Mouse (Mus musculus) lung, postnatal 25 days (tissue): ENCODE measurements around the gene Hist1h4h.
"Not testable (repeated sequence)": the region's sequence is repeated elsewhere in the genome, so short reads cannot be mapped to it uniquely, and the experiment has no call there.

Experiments used
- DNase-seq: peaks from one replicate; pipeline ENCODE4 v3.0.0; 2022; ENCODE audit warnings: low spot score

Gene Hist1h4h

DNA sequence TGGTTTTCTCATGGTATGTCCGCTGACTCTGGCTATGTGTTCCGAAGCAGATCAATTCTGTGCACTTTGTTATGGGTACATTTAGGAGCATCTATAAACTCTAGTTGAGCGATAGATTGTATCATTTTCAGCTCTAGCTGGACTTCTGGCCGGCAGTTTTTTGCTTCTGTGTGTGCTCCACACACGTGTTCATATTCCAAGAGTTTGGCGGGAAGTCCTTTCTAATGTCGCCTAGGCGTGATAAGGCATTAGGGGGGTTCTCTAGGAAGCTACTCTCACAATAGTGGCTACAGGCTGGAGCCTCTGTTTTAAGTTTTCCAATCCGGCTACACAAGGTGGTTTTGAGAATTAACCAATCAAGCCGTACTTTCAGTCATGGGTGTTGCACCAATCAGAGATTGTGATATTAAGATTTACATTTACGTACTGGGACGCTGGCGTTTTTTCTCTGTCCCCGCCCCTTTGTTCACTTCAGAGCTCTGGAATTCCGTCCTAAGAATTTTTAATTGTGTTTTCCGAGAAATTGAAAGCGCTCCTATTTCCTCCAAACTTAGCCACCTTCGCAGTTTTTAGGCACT lies 25.1 kb downstream of the Hist1h4h start:
- DNase-seq = peak; percentile 92

GRCm38 (mm10) chr13:23556906-23557305 lies 26.1 kb downstream of the Hist1h4h start:
- DNase-seq = no peak

GRCm38 (mm10) chr13:23560699-23561098 lies 29.8 kb downstream of the Hist1h4h start:
- not testable (repeated sequence) for DNase-seq

- not testable (repeated sequence) for DNase-seq
These were observed 30.7 kb downstream of the Hist1h4h start for GRCm38 (mm10) chr13:23561531-23561882.

DNA sequence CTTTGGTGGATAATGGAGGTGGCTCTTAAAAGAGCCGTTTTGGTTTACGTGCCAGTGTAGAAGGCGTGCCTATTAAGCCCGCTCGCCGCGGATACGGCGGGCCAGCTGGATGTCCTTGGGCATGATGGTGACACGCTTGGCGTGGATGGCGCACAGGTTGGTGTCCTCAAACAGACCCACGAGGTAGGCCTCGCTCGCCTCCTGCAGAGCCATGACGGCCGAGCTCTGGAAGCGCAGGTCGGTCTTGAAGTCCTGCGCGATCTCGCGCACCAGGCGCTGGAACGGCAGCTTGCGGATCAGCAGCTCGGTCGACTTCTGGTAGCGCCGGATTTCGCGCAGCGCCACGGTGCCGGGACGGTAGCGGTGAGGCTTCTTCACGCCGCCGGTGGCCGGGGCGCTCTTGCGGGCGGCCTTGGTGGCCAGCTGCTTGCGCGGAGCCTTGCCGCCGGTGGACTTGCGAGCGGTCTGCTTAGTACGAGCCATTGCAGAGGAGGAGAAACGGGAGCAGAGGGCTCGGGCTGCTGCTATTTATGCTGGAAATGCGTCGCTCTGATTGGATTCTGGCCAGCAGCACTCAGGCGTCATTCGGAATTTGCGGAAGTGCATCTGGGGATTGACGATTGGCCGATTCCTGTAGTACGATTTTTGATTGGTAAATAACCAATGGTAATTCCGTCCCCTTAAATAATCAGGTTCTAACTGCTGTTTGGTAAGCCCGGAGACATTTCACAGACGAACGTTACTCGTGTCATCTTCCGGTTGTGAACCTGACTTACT lies 31.2 kb downstream of the Hist1h4h start, which contains the start of gene Hist1h3e:
Gene Hist1h3e, minus strand, starts transcription at position 487 of the 777 bp plus-strand sequence.
- DNase-seq = peak; percentile 96

DNA sequence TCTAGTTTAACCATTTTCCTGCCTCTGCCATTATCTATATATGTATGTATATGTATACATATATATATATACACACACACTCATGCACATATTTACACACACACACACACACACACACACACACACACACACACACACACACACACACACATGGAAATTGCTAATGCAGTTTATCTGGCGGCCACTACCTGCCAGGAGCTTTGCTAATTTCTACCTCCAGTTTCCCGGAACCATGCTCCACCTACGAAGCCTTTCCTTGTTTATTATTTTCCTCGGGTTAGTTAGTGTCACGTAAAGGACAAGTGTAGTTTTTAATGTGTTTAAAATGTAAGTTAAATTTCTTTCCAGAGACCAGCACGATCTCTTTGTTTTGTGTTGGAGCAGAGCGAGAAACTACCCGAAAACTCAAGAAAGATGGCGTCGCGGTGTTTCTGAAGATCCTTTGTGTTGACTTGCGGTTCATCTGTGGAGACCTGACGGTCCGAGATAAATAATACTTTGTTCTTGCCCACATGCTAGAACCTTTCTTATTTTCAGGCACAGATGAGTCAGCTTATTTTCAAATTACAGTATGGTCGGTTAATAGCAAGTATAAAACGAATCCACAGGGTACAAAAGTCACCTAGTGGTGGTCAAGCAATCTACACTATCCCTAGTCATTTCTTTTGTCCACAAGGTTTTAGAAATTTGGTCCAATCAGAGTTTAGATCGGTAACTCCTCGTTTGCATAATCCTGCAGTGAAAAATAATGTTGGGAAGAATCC lies 32.0 kb downstream of the Hist1h4h start:
- no peak for DNase-seq

- no peak for DNase-seq
These were observed 33.6 kb downstream of the Hist1h4h start for GRCm38 (mm10) chr13:23564482-23564881.

GRCm38 (mm10) chr13:23570261-23571021 lies 39.6 kb downstream of the Hist1h4h start:
- not testable (repeated sequence) for DNase-seq

GRCm38 (mm10) chr13:23571022-23571503 lies 40.2 kb downstream of the Hist1h4h start, which contains the start of the genes Hist1h2ae and Hist1h2bg:
Gene Hist1h2ae, minus strand, starts transcription at chr13:23571220.
Gene Hist1h2bg, plus strand, starts transcription at chr13:23571396.
- peak; percentile 93 for DNase-seq

- not testable (repeated sequence) for DNase-seq
These were observed 40.8 kb downstream of the Hist1h4h start for GRCm38 (mm10) chr13:23571504-23572217.

GRCm38 (mm10) chr13:23572218-23573033 lies 41.6 kb downstream of the Hist1h4h start:
- no peak for DNase-seq

DNA sequence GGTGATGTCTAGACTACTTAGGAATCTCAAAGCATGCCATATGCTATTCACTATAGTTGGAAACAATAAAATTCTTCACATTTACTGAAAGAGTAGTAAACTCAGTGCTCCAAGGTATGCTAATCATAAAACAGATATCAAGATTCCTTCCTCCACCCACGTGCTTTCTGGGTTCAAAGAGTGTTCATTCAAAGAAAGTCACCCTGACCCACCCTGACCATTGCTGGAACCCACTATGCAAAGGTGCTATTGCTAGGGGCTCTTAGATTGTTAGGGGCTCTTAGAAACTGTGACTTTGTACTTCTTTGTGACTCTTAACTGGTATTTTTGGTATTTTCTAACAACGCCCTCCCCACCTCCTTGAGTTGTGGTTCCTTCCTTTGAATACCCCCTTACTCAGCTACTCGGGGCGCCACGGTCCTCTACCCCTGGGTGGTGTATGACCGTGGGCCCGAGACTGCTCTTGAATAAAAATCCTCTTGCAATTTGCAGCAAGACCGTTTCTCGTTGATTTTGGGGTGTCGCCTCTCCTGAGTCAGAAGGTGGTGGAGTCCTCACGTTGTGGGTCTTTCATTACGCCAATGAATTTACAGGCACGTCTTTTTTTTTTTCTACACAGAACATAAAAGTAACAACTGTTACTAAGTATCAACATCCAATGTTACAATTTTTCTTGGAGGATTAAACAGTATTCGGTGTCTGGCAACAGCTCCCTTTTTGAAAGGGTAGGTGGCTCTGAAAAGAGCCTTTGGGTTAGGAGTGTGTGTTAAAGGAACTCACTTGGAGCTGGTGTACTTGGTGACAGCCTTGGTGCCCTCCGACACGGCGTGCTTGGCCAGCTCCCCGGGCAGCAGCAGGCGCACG lies 42.4 kb downstream of the Hist1h4h start:
- not testable (repeated sequence) for DNase-seq

- DNase-seq = peak; percentile 96
These were observed 43.2 kb downstream of the Hist1h4h start, which contains the start of the genes Hist1h2bf and Hist1h2ad for GRCm38 (mm10) chr13:23573898-23574524. Gene Hist1h2bf, minus strand, starts transcription at chr13:23574196. Gene Hist1h2ad, plus strand, starts transcription at chr13:23574381.

- not testable (repeated sequence) for DNase-seq
These were observed 43.8 kb downstream of the Hist1h4h start for GRCm38 (mm10) chr13:23574546-23575170.

DNA sequence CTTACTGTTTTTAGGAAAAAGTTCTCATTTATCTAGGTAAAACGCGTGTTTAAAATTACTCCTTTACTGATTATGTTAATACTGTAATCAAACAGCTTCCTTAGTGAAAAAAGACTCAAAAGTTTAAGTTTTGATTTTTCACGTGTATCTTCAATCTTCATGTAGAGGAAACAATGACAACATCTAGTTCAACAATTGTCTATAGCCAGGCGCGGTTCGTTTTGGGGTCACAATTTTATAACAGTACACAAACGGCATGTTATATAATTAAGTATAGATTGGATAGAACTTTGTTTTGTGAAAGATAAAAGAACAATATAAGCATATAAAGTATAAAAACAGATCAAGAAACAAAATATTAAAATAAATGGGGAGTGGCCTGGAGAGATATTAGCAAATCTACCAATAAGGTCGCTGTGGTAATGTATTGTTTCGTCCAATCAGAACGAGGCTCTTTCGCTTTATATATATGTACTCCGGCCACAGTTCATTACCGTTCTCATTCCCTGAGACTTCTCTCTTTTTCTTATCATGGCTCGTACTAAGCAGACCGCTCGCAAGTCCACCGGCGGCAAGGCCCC lies 44.5 kb downstream of the Hist1h4h start, which contains the start of gene Hist1h3d:
Gene Hist1h3d, plus strand, starts transcription at position 493 of the 581 bp plus-strand sequence.
- peak; percentile 78 for DNase-seq

- not testable (repeated sequence) for DNase-seq
These were observed 45.0 kb downstream of the Hist1h4h start for GRCm38 (mm10) chr13:23575864-23576313.

GRCm38 (mm10) chr13:23576351-23576881 lies 45.6 kb downstream of the Hist1h4h start:
- DNase-seq = no peak
